Mouse (Mus musculus): ENCODE data around the gene Slc6a19. TPM values are rescaled to one million over a fixed set of nuclear protein-coding genes. Genes with fewer than 3 reads are reported as not detected.
A peak's percentile ranks its signal among the peaks of the same experiment; 100 is the strongest.

Slc6a19 gene
- total and polyA plus RNA-seq, 2 experiments from 2014 or later: 0.05 to 0.51 TPM

GRCm38 (mm10) chr13:73736943-73737342, 32.3 kb upstream of the Slc6a19 start:
- H3K36me3 ChIP-seq (ENCODE audit: insufficient read depth, low read length): no peaks in the 10 kb centered on the region
- H3K27ac ChIP-seq: no peak overlapping the region
- no peak overlapping the region for H3K9ac ChIP-seq (replicated peaks; ENCODE audit: low read length)
- peaks cover 9% of the 10 kb centered on the region for H3K4me1 ChIP-seq (ENCODE audit: insufficient read depth, low read length)
- ATAC-seq: no peak
- 95% methylated on average over 3 of the region's 3 CpGs for WGBS
- H3K4me2 ChIP-seq (ENCODE audit: low read depth, low read length): no peak overlapping the region
- H3K9me3 ChIP-seq (ENCODE audit: low read length): no peaks in the 10 kb centered on the region
- no peaks in the 10 kb centered on the region for H3K27me3 ChIP-seq (ENCODE audit: insufficient read depth, low read length)
- no peak overlapping the region for H3K4me3 ChIP-seq (ENCODE audit: low read length)
- DNase-seq (ENCODE audit: low spot score): no peak
- TF ChIP-seq CTCF (IDR thresholded peaks at IDR 0.05; ENCODE audit: low read depth): no peak

- no peak for TF ChIP-seq CTCF (IDR thresholded peaks at IDR 0.05; ENCODE audit: low read depth)
- H3K4me1 ChIP-seq (ENCODE audit: insufficient read depth, low read length): peaks cover 9% of the 10 kb centered on the region
- no peaks in the 10 kb centered on the region for H3K9me3 ChIP-seq (ENCODE audit: low read length)
- DNase-seq (ENCODE audit: low spot score) (no peak), ATAC-seq (no peak)
- H3K9ac ChIP-seq (replicated peaks; ENCODE audit: low read length): no peak overlapping the region
- H3K27ac ChIP-seq: no peak overlapping the region
- 86% methylated on average over 2 of the region's 2 CpGs for WGBS
- no peaks in the 10 kb centered on the region for H3K36me3 ChIP-seq (ENCODE audit: insufficient read depth, low read length)
- no peaks in the 10 kb centered on the region for H3K27me3 ChIP-seq (ENCODE audit: insufficient read depth, low read length)
- no peak overlapping the region for H3K4me3 ChIP-seq (ENCODE audit: low read length)
- no peak overlapping the region for H3K4me2 ChIP-seq (ENCODE audit: low read depth, low read length)
Measured at GRCm38 (mm10) chr13:73735928-73736327, 31.3 kb upstream of the Slc6a19 start.

DNA sequence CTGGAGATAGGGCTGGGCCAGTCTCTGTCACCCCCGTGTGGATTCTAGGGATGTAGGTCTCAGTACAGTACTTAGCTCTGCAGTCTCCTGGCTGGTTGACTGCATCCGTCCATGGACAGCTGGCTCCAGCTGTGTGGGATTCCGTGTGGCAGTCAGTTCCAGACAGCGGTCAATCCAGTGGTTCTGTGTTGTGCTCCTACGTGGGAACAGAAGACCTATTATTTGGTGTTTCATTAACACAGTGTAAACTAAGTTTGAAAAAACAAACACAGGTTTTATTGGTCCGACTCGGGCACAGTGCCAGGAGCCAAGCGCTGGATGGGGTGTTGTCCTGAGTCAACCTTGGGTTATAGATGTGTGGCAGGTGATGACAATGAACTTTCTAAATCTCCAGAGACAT, 30.6 kb upstream of the Slc6a19 start:
- Histone ChIP-seq H3K36me3 (ENCODE audit: insufficient read depth, low read length) (no peaks in the 10 kb centered on the region), H3K4me1 (ENCODE audit: insufficient read depth, low read length) (peaks cover 9% of the 10 kb centered on the region), H3K27me3 (ENCODE audit: insufficient read depth, low read length) (no peaks in the 10 kb centered on the region), H3K27ac (no peak overlapping the region), H3K4me2 (ENCODE audit: low read depth, low read length) (no peak overlapping the region), H3K9me3 (ENCODE audit: low read length) (no peaks in the 10 kb centered on the region), H3K9ac (replicated peaks; ENCODE audit: low read length) (no peak overlapping the region), H3K4me3 (ENCODE audit: low read length) (no peak overlapping the region)
- no peak for TF ChIP-seq CTCF (IDR thresholded peaks at IDR 0.05; ENCODE audit: low read depth)
- ATAC-seq (no peak), DNase-seq (ENCODE audit: low spot score) (no peak)
- WGBS: 82% methylated on average over 8 of the region's 8 CpGs

DNA sequence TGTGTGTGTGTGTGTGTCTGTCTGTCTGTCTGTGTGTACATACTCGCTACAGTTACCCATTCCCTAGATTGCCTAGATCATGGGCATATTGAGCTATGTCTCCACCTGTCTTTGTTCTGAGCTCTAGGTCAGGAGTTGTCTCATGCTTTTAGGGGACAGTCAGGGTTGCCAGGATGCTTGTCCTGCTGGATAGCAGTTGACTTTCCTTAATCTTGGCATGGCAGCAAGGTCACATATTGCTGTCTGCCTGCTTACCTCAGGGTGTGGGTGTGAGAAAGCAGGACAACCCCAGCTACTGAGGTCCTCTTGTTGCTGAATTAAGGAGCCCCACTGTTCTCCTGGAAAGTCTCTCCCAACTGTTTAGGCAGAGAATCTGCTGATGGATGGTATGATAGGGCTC, 29.7 kb upstream of the Slc6a19 start:
- no peak for ATAC-seq
- Histone ChIP-seq H3K27me3 (ENCODE audit: insufficient read depth, low read length) (no peaks in the 10 kb centered on the region), H3K9ac (replicated peaks; ENCODE audit: low read length) (no peak overlapping the region), H3K4me2 (ENCODE audit: low read depth, low read length) (no peak overlapping the region), H3K27ac (no peak overlapping the region), H3K36me3 (ENCODE audit: insufficient read depth, low read length) (no peaks in the 10 kb centered on the region), H3K4me3 (ENCODE audit: low read length) (no peak overlapping the region), H3K9me3 (ENCODE audit: low read length) (no peaks in the 10 kb centered on the region), H3K4me1 (ENCODE audit: insufficient read depth, low read length) (peaks cover 9% of the 10 kb centered on the region)
- no peak for TF ChIP-seq CTCF (IDR thresholded peaks at IDR 0.05; ENCODE audit: low read depth)
- no peak for DNase-seq (ENCODE audit: low spot score)
- WGBS: 87% methylated on average over 1 of the region's 1 CpGs

DNA sequence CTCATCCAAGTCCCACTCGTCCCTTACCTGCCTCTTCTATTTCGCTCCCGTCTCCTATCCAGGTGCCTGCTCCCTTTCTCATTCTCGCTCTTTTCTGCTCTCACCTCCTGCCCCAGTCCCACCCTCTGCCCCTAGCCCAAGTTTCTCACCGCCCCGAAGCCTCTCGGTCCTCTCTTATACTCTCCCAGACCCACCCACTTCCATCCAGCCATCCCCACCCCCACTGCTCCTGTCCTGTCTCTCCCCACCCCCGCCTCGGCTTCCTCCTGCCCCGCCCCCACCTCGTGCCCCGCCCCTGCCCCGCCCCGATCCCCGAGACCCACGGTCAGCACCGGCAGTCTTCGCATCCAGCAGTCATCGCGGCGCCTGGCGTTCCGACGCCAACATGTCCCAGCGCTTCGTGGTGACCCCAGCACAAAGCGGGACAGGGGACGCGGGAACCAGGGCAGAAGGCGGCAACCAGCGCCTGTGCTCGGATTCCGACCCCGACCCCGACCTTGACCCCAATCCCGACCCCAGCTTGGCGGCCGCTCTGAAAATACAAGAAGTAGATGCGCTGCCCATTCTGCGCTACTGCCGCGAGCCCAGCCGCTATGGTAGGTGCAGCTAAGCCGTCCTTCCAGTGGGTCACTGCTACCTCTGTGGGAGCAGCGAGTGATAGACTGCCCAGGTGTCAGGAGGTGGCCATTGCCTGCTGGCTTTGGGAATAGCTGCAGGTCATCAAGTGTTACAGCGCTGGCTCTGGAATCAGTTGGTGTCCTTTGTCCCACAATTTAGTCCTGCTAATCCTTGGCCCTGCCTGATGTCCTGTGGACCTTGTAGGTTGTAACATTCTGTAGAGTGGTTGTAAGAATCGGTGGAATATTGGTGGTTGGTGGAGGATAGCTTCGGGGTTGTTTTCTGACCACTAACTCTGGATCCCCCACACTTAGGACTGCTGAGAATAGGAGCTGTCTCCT, 28.4 kb upstream of the Slc6a19 start, which contains the start of gene Slc12a7:
TSS of gene Slc12a7 (plus strand) at position 353 of the 959 bp plus-strand sequence.
- Histone ChIP-seq H3K27me3 (ENCODE audit: insufficient read depth, low read length) (no peaks in the 10 kb centered on the region), H3K4me2 (ENCODE audit: low read depth, low read length) (peak within 1 kb of the TSS; percentile 62), H3K36me3 (ENCODE audit: insufficient read depth, low read length) (no peaks in the 10 kb centered on the region), H3K4me3 (ENCODE audit: low read length) (peak within 1 kb of the TSS; percentile 30), H3K9ac (replicated peaks; ENCODE audit: low read length) (0 out of 2 replicates have a peak within 1 kb of the TSS, but pooled peaks have one; percentile 24), H3K27ac (no peak within 1 kb of the TSS), H3K4me1 (ENCODE audit: insufficient read depth, low read length) (peaks cover 9% of the 10 kb centered on the region), H3K9me3 (ENCODE audit: low read length) (no peaks in the 10 kb centered on the region)
- DNase-seq (ENCODE audit: low spot score) (peak; percentile 8), ATAC-seq (peak; percentile 56)
- WGBS: 4% methylated on average over 46 of the region's 48 CpGs
- TF ChIP-seq CTCF (IDR thresholded peaks at IDR 0.05; ENCODE audit: low read depth): no peak

GRCm38 (mm10) chr13:73732235-73732634, 27.6 kb upstream of the Slc6a19 start:
- Histone ChIP-seq H3K9me3 (ENCODE audit: low read length) (no peaks in the 10 kb centered on the region), H3K4me1 (ENCODE audit: insufficient read depth, low read length) (peaks cover 9% of the 10 kb centered on the region), H3K36me3 (ENCODE audit: insufficient read depth, low read length) (no peaks in the 10 kb centered on the region), H3K27ac (no peak overlapping the region), H3K9ac (replicated peaks; ENCODE audit: low read length) (no peak overlapping the region), H3K4me3 (ENCODE audit: low read length) (peak overlapping the region; percentile 30; the same call in 1 of the 2 replicates), H3K27me3 (ENCODE audit: insufficient read depth, low read length) (no peaks in the 10 kb centered on the region), H3K4me2 (ENCODE audit: low read depth, low read length) (peak overlapping the region; percentile 62)
- DNase-seq (ENCODE audit: low spot score) (no peak), ATAC-seq (peak; percentile 8; the same call in 1 of the 2 replicates)
- TF ChIP-seq CTCF (IDR thresholded peaks at IDR 0.05; ENCODE audit: low read depth): no peak
- WGBS: 80% methylated on average over 7 of the region's 7 CpGs

DNA sequence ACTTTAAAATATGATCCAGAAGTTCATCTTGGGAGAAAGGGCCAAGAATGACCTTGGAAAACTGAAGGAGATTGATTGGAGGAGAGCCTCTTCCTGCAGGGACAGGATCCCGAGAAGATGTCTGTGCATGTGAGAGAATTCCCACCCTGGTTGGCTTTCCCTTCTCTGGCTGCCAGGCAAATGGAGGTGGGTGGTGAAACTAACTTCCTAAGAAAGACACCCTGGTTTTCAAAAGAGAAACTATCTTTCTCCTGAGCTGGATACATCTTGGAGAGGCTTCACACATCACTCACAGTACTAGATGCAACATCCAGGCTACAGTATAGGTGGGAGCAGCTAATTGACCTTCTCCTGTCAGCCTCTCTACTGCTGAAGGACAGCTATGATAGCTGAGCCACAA, 26.2 kb upstream of the Slc6a19 start:
- Histone ChIP-seq H3K4me1 (ENCODE audit: insufficient read depth, low read length) (peaks cover 9% of the 10 kb centered on the region), H3K4me3 (ENCODE audit: low read length) (no peak overlapping the region), H3K4me2 (ENCODE audit: low read depth, low read length) (no peak overlapping the region), H3K27me3 (ENCODE audit: insufficient read depth, low read length) (no peaks in the 10 kb centered on the region), H3K36me3 (ENCODE audit: insufficient read depth, low read length) (no peaks in the 10 kb centered on the region), H3K9ac (replicated peaks; ENCODE audit: low read length) (no peak overlapping the region), H3K9me3 (ENCODE audit: low read length) (no peaks in the 10 kb centered on the region), H3K27ac (no peak overlapping the region)
- no peak for DNase-seq (ENCODE audit: low spot score)
- 91% methylated on average over 1 of the region's 1 CpGs for WGBS
- ATAC-seq: no peak
- no peak for TF ChIP-seq CTCF (IDR thresholded peaks at IDR 0.05; ENCODE audit: low read depth)
